Mouse (Mus musculus) monocyte, adult 2 months (primary cell): Measurements from ENCODE around the gene Nav2.

Source experiments
- DNase-seq, 2 experiments: peaks; one replicate each; pipeline ENCODE4 v3.0.0; 2022; ENCODE audit warnings: low spot score in 2 of 2, low read depth in 1 of 2

Gene Nav2

DNA sequence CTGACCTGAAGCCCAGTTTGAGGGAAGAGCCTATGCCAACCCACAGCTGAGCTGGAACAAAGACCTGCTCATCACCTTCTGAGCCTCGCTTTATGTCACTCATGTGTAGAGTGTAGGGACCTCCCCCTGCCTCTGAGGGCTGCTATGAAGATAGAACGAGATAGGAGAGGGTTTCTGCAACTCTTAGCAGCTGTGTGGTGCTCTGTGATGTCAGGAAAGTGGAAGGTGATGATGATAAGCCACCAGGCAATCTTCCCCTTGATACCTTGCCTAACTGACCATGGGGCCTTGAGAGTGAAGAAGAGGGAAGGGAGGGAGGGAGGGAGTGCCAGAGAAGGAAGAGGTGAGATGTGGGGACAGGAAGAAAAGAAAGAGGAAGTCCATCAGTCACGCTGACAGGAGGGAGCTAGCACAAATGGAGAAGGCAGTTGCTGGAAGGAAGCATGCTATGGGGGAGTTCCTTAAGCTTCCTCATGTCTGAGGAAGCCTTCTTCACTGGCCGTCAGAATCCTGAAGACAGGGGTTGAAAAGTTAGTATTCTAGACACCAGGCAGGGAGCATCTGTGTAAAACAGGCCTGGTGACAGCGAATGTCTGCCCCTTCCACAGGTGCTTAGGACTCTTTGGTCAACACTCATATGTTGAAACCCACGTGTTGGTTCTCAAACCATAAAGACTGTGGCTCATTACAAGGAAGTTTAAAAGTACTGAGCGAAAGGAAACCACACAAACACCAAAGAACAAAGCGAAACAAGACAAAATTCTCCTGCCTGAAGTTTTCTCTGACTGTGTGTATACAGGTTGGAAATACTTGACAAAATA is at the start of gene Nav2:
Nav2 (plus strand) TSS at position 196 of the 821 bp plus-strand sequence.
- DNase-seq = peak in 1 of 2 experiments; percentile 13

- no peak for DNase-seq
These were observed 49.2 kb upstream of the Nav2 start for GRCm38 (mm10) chr7:48859362-48859761.

- no peak for DNase-seq
These were observed 47.6 kb upstream of the Nav2 start for GRCm38 (mm10) chr7:48860948-48861347.

DNA sequence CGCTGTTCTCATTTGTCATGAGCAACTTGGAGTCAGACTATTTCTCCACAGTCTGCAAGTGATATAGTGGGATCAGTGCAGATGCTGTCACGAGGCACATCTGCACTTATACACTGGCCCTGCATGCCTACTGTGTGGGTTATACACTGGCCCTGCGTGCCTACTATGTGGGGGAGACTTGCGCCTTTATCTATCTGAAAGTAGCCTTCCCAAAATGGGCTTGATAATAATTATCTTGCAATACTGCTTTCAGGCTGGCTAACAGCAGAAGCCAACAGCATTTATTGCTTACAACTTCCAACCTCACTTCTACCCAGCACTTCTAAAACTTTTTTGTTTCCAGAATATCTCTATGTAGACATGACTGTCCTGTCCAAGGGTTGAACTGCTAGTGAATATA is 46.7 kb upstream of the Nav2 start:
- DNase-seq = no peak

DNA sequence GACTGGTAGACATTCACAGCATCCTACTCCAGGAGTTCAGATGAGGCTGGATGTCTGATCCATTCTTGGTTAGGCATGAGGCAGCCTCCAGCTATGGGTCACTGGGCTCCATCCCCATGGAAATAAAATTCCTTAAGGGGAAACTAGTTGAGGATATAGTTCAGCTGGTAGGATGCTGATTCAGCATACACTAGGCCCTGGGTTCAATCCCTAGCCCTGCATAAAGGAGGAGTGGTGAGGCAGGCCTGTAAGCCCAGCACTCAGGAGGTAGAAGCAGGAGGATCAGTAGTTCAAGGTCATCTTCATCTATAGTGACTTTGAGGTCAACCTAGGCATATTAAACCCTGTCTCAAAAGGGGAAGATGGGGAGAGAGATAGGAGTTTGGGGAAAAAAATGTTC is 44.3 kb upstream of the Nav2 start:
- no peak for DNase-seq

DNA sequence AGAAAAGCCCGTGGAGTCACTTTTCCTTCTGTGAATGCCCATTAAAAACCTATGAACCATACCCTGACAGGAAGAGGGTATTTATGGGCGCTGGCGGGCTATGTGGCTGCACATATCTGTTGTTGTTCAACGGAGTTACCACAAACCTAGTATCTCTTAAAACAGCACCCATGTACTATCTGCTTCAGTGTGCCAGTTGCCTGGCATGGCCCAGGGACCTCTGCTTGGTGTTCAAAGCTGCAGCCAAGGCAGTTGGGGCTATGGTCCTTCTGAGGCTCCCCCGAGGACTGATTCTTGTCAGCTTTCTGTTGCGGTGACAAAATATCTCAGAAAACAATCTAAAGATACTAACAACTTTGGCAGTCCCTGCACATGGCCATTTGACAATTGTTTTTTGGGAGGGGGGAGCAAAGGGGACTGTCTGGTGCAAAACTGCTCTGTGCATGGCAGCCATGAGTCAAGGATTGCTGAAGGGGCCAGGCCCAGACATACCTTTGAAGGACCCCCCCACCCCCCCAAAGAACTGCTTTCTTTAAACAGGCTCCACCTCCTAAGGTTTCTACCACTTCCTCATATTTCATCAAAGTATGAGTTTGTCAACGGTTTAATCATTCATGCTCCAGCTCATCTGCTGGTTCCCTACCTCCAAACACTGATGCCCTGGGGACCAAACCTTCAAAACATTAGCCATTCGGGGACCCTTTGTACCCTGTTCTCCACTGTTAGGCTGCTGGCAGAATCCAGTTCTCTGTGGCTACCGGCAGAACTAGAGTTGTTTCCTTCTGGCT is 43.7 kb upstream of the Nav2 start:
- no peak for DNase-seq

DNA sequence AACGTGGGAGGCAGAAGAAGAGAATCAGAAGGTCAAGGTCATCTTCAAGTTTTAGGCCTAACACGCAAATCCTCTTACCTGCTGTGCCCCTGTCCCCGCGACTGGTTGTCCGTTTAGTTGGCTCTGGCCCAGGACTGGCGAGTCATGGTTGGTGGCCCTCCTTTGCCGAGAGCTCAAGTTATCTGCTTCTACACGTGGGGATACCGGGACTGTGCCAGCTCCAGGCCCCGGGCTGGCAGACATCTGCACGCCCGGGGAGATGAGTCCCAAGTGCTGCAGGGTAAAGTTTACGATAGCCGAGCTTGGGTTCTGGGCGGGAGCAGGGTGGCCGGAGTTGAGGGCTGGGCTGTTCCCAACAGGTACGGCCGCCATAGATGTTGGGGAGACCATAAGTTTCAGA is 40.9 kb upstream of the Nav2 start:
- no peak for DNase-seq

DNA sequence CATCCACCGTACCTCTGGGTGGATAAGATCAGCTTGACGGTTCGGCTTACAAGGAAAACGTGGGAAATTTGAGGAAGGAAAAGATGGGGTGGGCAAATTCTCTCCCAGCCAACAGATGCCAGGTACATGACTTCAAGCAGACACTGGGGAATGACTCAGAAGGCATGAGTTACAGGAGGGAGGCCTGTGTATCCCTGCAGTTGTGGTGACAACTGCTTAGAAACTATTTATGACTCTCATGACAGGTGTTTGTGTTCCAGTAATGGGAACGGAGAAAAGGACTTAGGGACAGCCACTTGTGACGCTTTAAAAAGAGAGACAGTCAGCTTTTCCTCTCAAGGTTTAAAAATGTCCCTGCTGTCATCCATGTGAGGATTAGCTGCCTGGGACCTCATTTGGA is 38.4 kb upstream of the Nav2 start:
- DNase-seq = no peak

GRCm38 (mm10) chr7:48870579-48871180 is 37.8 kb upstream of the Nav2 start:
- no peak for DNase-seq

GRCm38 (mm10) chr7:48871292-48871691 is 37.2 kb upstream of the Nav2 start:
- DNase-seq = no peak

GRCm38 (mm10) chr7:48875096-48875495 is 33.4 kb upstream of the Nav2 start:
- DNase-seq = no peak

DNA sequence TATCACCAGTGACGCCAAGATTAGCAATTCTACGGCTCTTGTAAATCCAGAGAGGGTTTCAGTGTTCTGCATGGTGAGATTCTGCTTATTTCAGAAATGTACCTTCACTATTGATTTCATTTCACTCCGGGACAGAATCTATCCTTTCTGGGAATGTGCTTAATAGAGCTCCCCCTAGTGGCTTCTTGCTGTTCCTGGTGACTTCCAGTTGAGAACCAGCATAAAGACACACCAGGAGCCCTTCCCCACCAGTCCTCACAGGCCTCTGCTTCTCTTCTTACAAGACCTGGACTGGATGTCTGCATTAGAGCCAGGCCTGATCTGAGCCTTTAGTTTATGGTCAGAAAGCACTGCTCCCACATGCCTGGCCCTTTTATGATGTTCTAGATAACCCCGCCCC is 32.0 kb upstream of the Nav2 start:
- DNase-seq = peak in 1 of 2 experiments; percentile 26

- no peak for DNase-seq
These were observed 30.6 kb upstream of the Nav2 start for GRCm38 (mm10) chr7:48877786-48878390.

GRCm38 (mm10) chr7:48879574-48879973 is 28.9 kb upstream of the Nav2 start:
- no peak for DNase-seq

GRCm38 (mm10) chr7:48880591-48881481 is 27.7 kb upstream of the Nav2 start:
- DNase-seq = peak; percentile 92 to 97

DNA sequence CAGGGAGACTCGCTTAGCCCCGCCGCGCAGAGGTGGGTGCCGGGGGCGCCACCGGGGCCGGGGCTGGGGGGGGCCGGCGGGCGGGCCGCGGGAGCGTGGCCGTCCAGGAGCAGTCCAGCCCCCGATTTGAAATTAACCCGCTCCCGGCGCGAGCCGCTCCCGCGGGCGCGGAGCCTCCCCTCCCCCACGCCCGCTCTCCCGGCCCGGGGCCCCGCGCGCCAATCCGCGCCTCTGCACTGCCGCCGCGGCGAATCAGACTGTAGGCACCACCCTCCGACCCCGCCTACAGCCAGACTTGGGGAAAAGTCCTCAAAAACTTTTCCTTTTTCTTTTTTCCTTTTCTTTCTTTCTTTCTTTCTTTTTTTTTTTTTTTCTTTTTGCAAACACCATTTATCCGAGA is 27.0 kb upstream of the Nav2 start, which contains the start of gene E2f8:
E2f8 (minus strand) TSS at position 111 of the 400 bp plus-strand sequence.
- peak in 1 of 2 experiments; percentile 23 for DNase-seq

GRCm38 (mm10) chr7:48881971-48882609 is 26.4 kb upstream of the Nav2 start:
- DNase-seq = peak; percentile 67 to 69

DNA sequence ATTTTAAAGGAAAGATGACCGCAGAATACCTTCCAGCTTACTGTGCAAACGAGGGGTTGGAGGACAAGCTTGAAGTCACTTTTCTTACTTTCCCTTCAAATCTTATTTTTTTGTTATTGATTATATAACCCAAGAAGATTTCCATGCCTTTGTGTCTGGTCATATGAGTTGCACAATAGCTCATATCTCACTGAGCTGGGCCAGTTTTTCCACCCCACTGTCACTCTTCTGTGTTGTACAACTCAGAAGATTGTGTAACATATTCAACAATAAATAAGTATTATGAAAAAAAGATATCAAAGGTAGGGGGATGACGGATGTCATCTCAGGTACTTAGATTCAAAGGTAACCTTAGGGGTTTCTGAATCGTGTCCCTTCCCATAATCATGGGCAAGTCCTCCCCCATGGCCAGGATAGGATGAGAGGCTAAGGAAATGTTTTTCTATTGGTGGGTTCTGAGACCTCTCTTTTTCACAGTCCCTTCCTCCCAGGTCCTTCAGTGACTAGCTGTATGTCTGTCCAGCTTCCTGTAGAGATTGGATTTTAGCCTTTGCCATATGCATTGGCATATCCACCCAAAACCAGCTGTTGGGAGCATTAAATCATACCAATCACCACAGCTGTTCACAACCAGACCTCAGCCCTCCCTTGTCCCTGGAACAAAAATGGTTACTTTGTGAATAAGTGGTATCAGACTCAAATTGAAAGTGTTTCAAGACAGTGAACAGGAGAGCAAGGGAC is 24.8 kb upstream of the Nav2 start:
- DNase-seq = no peak

- no peak for DNase-seq
These were observed 24.3 kb upstream of the Nav2 start for GRCm38 (mm10) chr7:48884266-48884611.
